Mouse (Mus musculus) neutrophil, adult 59 days (primary cell): ENCODE results near the gene Banf1. TPM values are rescaled to one million over a fixed set of nuclear protein-coding genes. Genes with fewer than 3 reads are reported as not detected.

Experiments
- total RNA-seq, 2 experiments: library from RNA; stranded (reverse); gene quantifications; 1 replicate in 1 of 2; 2 replicates in 1 of 2; pipeline ENCODE4 v1.2.4; 2023

The Banf1 gene
- total RNA-seq, result 10 to 100 TPM; 65.2 to 82.5 TPM

GRCm38 (mm10) chr19:5367053-5367359 lies at the start of gene Banf1:
Gene Banf1, minus strand, starts transcription at chr19:5367168.

GRCm38 (mm10) chr19:5402293-5402692 lies 35.3 kb upstream of the Banf1 start, which contains the start of gene Tsga10ip:
Gene Tsga10ip, minus strand, starts transcription at chr19:5402526.

GRCm38 (mm10) chr19:5388588-5389242 lies 21.7 kb upstream of the Banf1 start, which contains the start of gene Sart1:
Gene Sart1, minus strand, starts transcription at chr19:5388703.

GRCm38 (mm10) chr19:5366175-5367052 lies 554 bp downstream of the Banf1 start, which contains the start of gene Eif1ad:
Gene Eif1ad, plus strand, starts transcription at chr19:5366741.

GRCm38 (mm10) chr19:5349502-5349873 lies 17.5 kb downstream of the Banf1 start, which contains the start of gene Cst6:
Gene Cst6, minus strand, starts transcription at chr19:5349574.

GRCm38 (mm10) chr19:5335441-5335840 lies 31.5 kb downstream of the Banf1 start, which contains the start of gene Catsper1:
Gene Catsper1, plus strand, starts transcription at chr19:5335741.

Other genes with a start within 250 kb of the Banf1 start
- gene Klc2, start 248.6 kb downstream of the Banf1 start, total RNA-seq, result 10 to 100 TPM; 10.1 to 12.8 TPM
- gene Pacs1, start 94.0 kb downstream of the Banf1 start, total RNA-seq, result 100 to 1,000 TPM; 105 to 106 TPM
- 100 to 1,000 TPM; 199 to 214 TPM for gene Sf3b2, start 71.7 kb downstream of the Banf1 start, total RNA-seq
- gene Gal3st3, start 68.8 kb downstream of the Banf1 start, total RNA-seq, result not detected
- not detected for gene Catsper1, start 31.4 kb downstream of the Banf1 start, total RNA-seq
- gene Cst6, start 17.6 kb downstream of the Banf1 start, total RNA-seq, result not detected
- 10 to 100 TPM; 21.3 to 25.1 TPM for gene Eif1ad, start 427 bp downstream of the Banf1 start, total RNA-seq
- gene Sart1, start 21.5 kb upstream of the Banf1 start, total RNA-seq, result 10 to 100 TPM; 96.2 to 98.5 TPM
- gene Tsga10ip, start 35.4 kb upstream of the Banf1 start, total RNA-seq, result under 1 TPM in 1 of 2 experiments, not detected in 1; 0.20 TPM
- gene Drap1, start 57.8 kb upstream of the Banf1 start, total RNA-seq, result 100 to 1,000 TPM; 122 to 124 TPM
- gene AI837181, start 58.0 kb upstream of the Banf1 start, total RNA-seq, result 10 to 100 TPM; 38.8 to 44.7 TPM
- 10 to 100 TPM; 47.9 to 66.9 TPM for gene Fosl1, start 80.4 kb upstream of the Banf1 start, total RNA-seq
- 1 to 10 TPM; 1.3 to 2.1 TPM for gene Ccdc85b, start 90.7 kb upstream of the Banf1 start, total RNA-seq
- gene Fibp, start 93.4 kb upstream of the Banf1 start, total RNA-seq, result 10 to 100 TPM; 51.1 to 59.5 TPM
- under 1 TPM; 0.69 to 0.79 TPM for gene Ctsw, start 101.3 kb upstream of the Banf1 start, total RNA-seq
- 1 to 10 TPM in 1 of 2 experiments, under 1 TPM in 1; 0.20 to 1.2 TPM for gene Efemp2, start 106.8 kb upstream of the Banf1 start, total RNA-seq
- 10 to 100 TPM; 19.9 to 20.9 TPM for gene Mus81, start 121.2 kb upstream of the Banf1 start, total RNA-seq
- gene Cfl1, start 123.3 kb upstream of the Banf1 start, total RNA-seq, result 1,000 to 10,000 TPM; 1,662 to 1,728 TPM
- 1 to 10 TPM in 1 of 2 experiments, under 1 TPM in 1; 0.88 to 1.6 TPM for gene 1700020D05Rik, start 136.6 kb upstream of the Banf1 start, total RNA-seq
- 1 to 10 TPM; 3.6 to 4.3 TPM for gene Snx32, start 143.4 kb upstream of the Banf1 start, total RNA-seq
- gene Ovol1, start 193.5 kb upstream of the Banf1 start, total RNA-seq, result under 1 TPM in 1 of 2 experiments, not detected in 1; 0.13 TPM
- gene Ap5b1, start 200.9 kb upstream of the Banf1 start, total RNA-seq, result 10 to 100 TPM; 69.1 to 69.3 TPM
- 100 to 1,000 TPM; 158 to 174 TPM for gene Rnaseh2c, start 234.7 kb upstream of the Banf1 start, total RNA-seq
- 10 to 100 TPM; 81.3 to 83.8 TPM for gene Kat5, start 243.1 kb upstream of the Banf1 start, total RNA-seq